Mouse (Mus musculus) C3H10T1/2 (cell line): Measurements from ENCODE around the gene Plppr3. TPM values are rescaled to one million over a fixed set of nuclear protein-coding genes. Genes with fewer than 3 reads are reported as not detected.

Experiments used
- polyA plus RNA-seq, 2 experiments: library from polyadenylated mRNA; unstranded; fragments of >200 nt; fragmentation: generic; extraction: Trizol; gene quantifications; one replicate each; pipeline ENCODE4 v1.2.1; 2012; ENCODE audit warnings: missing spikeins in 2 of 2

The Plppr3 gene
- polyA plus RNA-seq, result 1 to 10 TPM in 1 of 2 experiments, under 1 TPM in 1; 0.34 to 8.2 TPM

GRCm38 (mm10) chr10:79874290-79874862 is at the start of gene Plppr3, which contains the start of gene Prtn3:
Plppr3 (minus strand) TSS chr10:79874634.
Prtn3 (plus strand) TSS chr10:79874476.

DNA sequence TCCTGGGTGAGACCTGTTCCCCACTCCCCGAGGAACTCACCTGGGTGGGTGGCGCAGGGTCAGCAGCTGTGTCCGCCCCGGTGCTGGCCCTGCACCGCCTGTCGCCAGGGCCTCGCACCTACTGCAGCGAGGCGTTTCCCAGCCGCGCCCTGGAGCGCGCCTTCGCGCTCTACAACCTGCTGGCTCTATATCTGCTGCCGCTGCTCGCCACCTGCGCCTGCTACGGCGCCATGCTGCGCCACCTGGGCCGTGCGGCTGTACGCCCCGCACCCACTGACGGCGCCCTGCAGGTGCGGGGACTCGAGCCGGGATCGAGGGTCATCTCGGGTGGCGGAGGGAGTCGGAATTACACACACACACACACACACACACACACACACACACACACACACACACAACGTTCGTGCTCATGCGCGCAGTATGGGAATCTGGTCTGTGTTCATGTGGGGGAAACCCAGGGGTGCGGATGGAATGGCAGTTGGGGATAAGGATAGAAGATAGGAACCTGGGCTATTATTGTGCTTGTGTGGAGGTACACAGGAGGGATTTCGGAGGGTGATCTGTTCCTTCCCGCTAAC is 46.6 kb upstream of the Plppr3 start, which contains the start of gene R3hdm4:
TSS of gene R3hdm4 (minus strand) at position 251 of the 578 bp plus-strand sequence.

GRCm38 (mm10) chr10:79916808-79917531 is 42.5 kb upstream of the Plppr3 start, which contains the start of gene Kiss1r:
Kiss1r (plus strand) TSS chr10:79916971.

GRCm38 (mm10) chr10:79910556-79910955 is 36.1 kb upstream of the Plppr3 start, which contains the start of gene Gm26602:
Gm26602 (plus strand) TSS chr10:79910856.

DNA sequence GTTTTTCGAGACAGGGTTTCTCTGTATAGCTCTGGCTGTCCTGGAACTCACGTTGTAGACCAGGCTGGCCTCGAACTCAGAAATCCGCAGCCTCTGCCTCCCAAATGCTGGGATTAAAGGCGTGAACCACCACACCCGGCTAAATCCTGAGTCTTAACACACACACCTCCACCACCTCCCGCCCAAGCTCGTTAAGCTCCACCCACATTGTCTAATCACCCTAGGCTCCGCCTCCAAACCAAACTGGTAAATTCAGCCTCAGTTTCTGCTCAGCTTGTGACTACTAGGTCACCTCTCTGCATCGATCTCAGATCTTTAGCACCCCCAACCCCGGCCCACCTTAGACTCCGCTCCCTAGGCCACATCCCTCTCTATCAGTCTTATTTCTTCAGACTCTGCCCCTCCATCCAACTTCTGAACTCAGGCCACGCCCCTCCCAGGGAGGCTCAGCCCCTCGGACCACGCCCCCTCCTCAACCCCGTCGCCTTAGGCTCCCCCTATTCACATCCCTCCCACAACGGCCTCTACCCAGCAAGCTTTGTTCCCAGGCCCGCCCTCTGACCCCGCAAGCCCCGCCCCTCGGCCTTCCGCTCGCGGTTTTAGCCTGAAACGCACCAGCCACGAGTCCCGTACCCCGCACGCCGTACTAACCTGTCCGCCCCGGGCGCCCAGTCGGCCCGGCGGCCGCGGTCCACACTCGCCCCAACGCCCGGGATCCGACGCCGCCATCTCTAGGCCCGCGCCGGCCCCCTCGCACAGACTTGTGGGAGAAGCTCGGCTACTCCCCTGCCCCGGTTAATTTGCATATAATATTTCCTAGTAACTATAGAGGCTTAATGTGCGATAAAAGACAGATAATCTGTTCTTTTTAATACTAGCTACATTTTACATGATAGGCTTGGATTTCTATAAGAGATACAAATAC is 34.0 kb upstream of the Plppr3 start, which contains the start of gene Med16:
TSS of gene Med16 (minus strand) at position 757 of the 925 bp plus-strand sequence.

GRCm38 (mm10) chr10:79890670-79891069 is 16.2 kb upstream of the Plppr3 start, which contains the start of gene Cfd:
Cfd (plus strand) TSS chr10:79890853.

DNA sequence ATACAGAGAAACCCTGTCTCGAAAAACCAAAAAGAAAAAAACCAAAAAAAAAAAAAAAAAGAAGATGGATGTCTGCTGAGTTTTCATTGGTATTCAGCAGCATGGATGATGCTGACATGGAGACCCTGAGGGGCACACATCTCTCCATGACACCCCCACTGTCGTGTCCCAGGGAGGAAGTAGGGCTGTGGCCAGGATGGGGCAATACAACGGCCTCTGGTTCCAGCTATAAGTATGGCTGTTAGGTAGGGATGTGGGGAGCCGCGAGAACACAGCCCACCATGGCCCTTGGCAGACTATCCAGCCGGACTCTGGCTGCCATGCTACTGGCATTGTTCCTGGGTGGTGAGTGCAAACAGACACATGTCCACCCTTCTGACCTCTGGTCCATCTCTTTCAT is 11.6 kb upstream of the Plppr3 start, which contains the start of gene Elane:
TSS of gene Elane (plus strand) at position 194 of the 400 bp plus-strand sequence.

DNA sequence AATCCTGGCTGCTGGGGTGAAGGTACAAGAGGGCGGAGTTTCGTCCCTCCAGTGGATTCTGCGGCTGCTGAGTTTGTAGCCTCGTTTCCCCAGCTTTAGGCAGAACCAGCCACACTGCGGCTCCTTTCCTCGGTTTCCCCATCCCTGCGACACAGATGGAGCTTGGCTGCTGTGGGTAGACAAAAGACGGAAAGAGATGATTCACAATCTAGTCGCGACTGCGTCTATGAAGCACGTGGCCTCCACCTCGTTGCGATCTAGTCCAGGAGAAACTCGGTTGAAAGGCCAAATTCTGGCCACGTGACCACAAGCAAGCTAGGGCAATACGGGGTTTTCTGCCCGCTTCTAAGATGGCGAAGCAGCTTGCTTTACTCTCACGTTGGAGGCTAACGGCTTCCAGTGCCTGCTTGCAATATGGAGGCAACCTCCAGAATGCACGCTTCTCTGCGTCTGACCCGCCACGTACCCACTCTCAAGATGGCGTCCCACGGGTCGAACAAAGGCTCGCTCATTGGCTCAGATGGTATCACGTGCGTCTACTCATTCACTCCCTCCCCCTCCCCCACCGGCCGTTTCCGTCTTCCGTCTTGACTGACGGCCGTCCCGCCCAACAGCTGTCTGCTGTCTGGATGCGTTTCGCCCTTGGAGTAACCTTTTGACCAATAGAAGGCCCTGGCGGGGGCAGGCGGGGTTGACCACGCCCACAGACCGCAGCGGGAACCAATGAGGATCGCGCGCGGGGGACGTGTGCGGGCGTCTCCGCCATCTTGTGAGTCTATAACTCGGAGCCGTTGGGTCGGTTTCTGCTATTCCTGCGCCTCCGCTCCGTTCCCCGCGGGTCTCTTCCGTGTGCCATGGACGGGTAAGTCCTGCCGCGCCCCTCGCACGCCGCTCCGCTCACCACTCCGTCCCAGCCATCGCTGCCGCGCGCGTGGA is 20.3 kb downstream of the Plppr3 start, which contains the start of gene Ptbp1:
TSS of gene Ptbp1 (plus strand) at position 568 of the 936 bp plus-strand sequence.

GRCm38 (mm10) chr10:79820782-79821181 is 53.7 kb downstream of the Plppr3 start, which contains the start of gene Misp:
Misp (plus strand) TSS chr10:79820989.

Other genes with a start within 250 kb of the Plppr3 start
- 1 to 10 TPM; 4.1 to 7.6 TPM for gene Shc2, start 236.7 kb downstream of the Plppr3 start, polyA plus RNA-seq
- under 1 TPM; 0.02 to 0.12 TPM for gene Odf3l2, start 228.9 kb downstream of the Plppr3 start, polyA plus RNA-seq
- gene Madcam1, start 210.1 kb downstream of the Plppr3 start, polyA plus RNA-seq, result under 1 TPM in 1 of 2 experiments, not detected in 1; 0.15 TPM
- 100 to 1,000 TPM; 144 to 166 TPM for gene Tpgs1, start 205.3 kb downstream of the Plppr3 start, polyA plus RNA-seq
- 100 to 1,000 TPM in 1 of 2 experiments, 10 to 100 TPM in 1; 90.7 to 532 TPM for gene Cdc34, start 192.4 kb downstream of the Plppr3 start, polyA plus RNA-seq
- 1 to 10 TPM in 1 of 2 experiments, under 1 TPM in 1; 0.26 to 1.4 TPM for gene Gzmm, start 185.6 kb downstream of the Plppr3 start, polyA plus RNA-seq
- 1,000 to 10,000 TPM in 1 of 2 experiments, 100 to 1,000 TPM in 1; 956 to 1,508 TPM for gene Bsg, start 170.1 kb downstream of the Plppr3 start, polyA plus RNA-seq
- gene Hcn2, start 158.0 kb downstream of the Plppr3 start, polyA plus RNA-seq, result 1 to 10 TPM; 2.8 to 4.9 TPM
- 10 to 100 TPM; 66.4 to 68.7 TPM for gene Polrmt, start 128.1 kb downstream of the Plppr3 start, polyA plus RNA-seq
- gene Fgf22, start 119.6 kb downstream of the Plppr3 start, polyA plus RNA-seq, result under 1 TPM; 0.05 to 0.19 TPM
- gene Rnf126, start 107.7 kb downstream of the Plppr3 start, polyA plus RNA-seq, result 100 to 1,000 TPM in 1 of 2 experiments, 10 to 100 TPM in 1; 81.0 to 105 TPM
- 1 to 10 TPM; 4.7 to 6.0 TPM for gene Fstl3, start 97.4 kb downstream of the Plppr3 start, polyA plus RNA-seq
- gene Prss57, start 83.7 kb downstream of the Plppr3 start, polyA plus RNA-seq, result under 1 TPM; 0.07 to 0.27 TPM
- gene Palm, start 81.1 kb downstream of the Plppr3 start, polyA plus RNA-seq, result 100 to 1,000 TPM in 1 of 2 experiments, 10 to 100 TPM in 1; 79.5 to 140 TPM
- gene Misp, start 53.6 kb downstream of the Plppr3 start, polyA plus RNA-seq, result under 1 TPM; 0.04 to 0.12 TPM
- gene Ptbp1, start 20.2 kb downstream of the Plppr3 start, polyA plus RNA-seq, result 100 to 1,000 TPM; 188 to 194 TPM
- 1 to 10 TPM in 1 of 2 experiments, not detected in 1; 2.4 TPM for gene Prtn3, start 158 bp downstream of the Plppr3 start, polyA plus RNA-seq
- gene Elane, start 11.6 kb upstream of the Plppr3 start, polyA plus RNA-seq, result under 1 TPM in 1 of 2 experiments, not detected in 1; 0.06 TPM
- gene Cfd, start 16.2 kb upstream of the Plppr3 start, polyA plus RNA-seq, result under 1 TPM in 1 of 2 experiments, not detected in 1; 0.05 TPM
- gene Med16, start 34.3 kb upstream of the Plppr3 start, polyA plus RNA-seq, result 10 to 100 TPM; 43.2 to 83.7 TPM
- not detected for gene Gm26602, start 36.2 kb upstream of the Plppr3 start, polyA plus RNA-seq
- 1 to 10 TPM in 1 of 2 experiments, under 1 TPM in 1; 0.13 to 3.3 TPM for gene Kiss1r, start 42.3 kb upstream of the Plppr3 start, polyA plus RNA-seq
- gene R3hdm4, start 46.6 kb upstream of the Plppr3 start, polyA plus RNA-seq, result 100 to 1,000 TPM in 1 of 2 experiments, 10 to 100 TPM in 1; 61.0 to 121 TPM
- gene Arid3a, start 52.4 kb upstream of the Plppr3 start, polyA plus RNA-seq, result under 1 TPM; 0.29 to 0.85 TPM
- 100 to 1,000 TPM in 1 of 2 experiments, 10 to 100 TPM in 1; 29.0 to 130 TPM for gene Wdr18, start 85.5 kb upstream of the Plppr3 start, polyA plus RNA-seq
- under 1 TPM; 0.12 to 0.79 TPM for gene Grin3b, start 96.1 kb upstream of the Plppr3 start, polyA plus RNA-seq
- 100 to 1,000 TPM; 105 to 141 TPM for gene Tmem259, start 109.7 kb upstream of the Plppr3 start, polyA plus RNA-seq
- gene Cnn2, start 114.0 kb upstream of the Plppr3 start, polyA plus RNA-seq, result 100 to 1,000 TPM; 426 to 430 TPM
- gene Abca7, start 121.9 kb upstream of the Plppr3 start, polyA plus RNA-seq, result 1 to 10 TPM; 3.5 to 8.4 TPM
- under 1 TPM; 0.58 to 0.84 TPM for gene Arhgap45, start 142.0 kb upstream of the Plppr3 start, polyA plus RNA-seq
- 100 to 1,000 TPM; 195 to 403 TPM for gene Polr2e, start 165.2 kb upstream of the Plppr3 start, polyA plus RNA-seq
- gene Gpx4, start 172.5 kb upstream of the Plppr3 start, polyA plus RNA-seq, result 1,000 to 10,000 TPM; 1,157 to 1,905 TPM
- gene Sbno2, start 230.9 kb upstream of the Plppr3 start, polyA plus RNA-seq, result 10 to 100 TPM; 15.6 to 42.5 TPM
- 100 to 1,000 TPM in 1 of 2 experiments, 10 to 100 TPM in 1; 91.0 to 141 TPM for gene Stk11, start 241.2 kb upstream of the Plppr3 start, polyA plus RNA-seq